ENCODE assay signal across 34 mouse cellular contexts in genomic region chr7:128000068-128000950, GRCm38 (mm10). TPM values are rescaled to one million over a fixed set of nuclear protein-coding genes. Genes with fewer than 3 reads are reported as not detected.
DNase-seq lines count a peak whose midpoint lies in the region; TF ChIP-seq lines count a peak whose summit lies in the region.
"Had no signal": no experiment of that assay in that cellular context is flagged by ENCODE, and none has a peak within 500 bp of the region (broad histone marks: within the 10 kb centered on the region; RNA-seq: fewer than 3 reads in every experiment).

No protein-coding gene starts in this region.

- H3K4me3 ChIP-seq in heart, embryonic 10.5 days: no peak overlapping the region
- no peak overlapping the region for H3K4me3 ChIP-seq in MEL (ENCODE audit: control insufficient read depth in 1 of 2, insufficient read depth in 1 of 2, low read depth in 2 of 2, low read length in 2 of 2)
- no peak overlapping the region for H3K4me3 ChIP-seq in embryonic fibroblast, embryonic 13.5 days (ENCODE audit: insufficient read depth, low read length)
- H3K4me3 ChIP-seq: embryonic facial prominence, embryonic 10.5 days; embryonic facial prominence, embryonic 15.5 days; forebrain, embryonic 13.5 days; heart, embryonic 13.5 days; layer of hippocampus, adult 2 months; lung, embryonic 15.5 days; megakaryocyte, embryonic 14.5 days; midbrain, embryonic 13.5 days had no signal

- no peak for TF ChIP-seq RAD21 in MEL (IDR thresholded peaks at IDR 0.05; ENCODE audit: low read depth, low read length)

- H3K36me3 ChIP-seq in heart, embryonic 10.5 days: no peaks in the 10 kb centered on the region
- peaks cover 0 to 16% of the 10 kb centered on the region in 2 experiments; a peak in 2 of 4 replicates for H3K36me3 ChIP-seq in MEL (ENCODE audit: control insufficient read depth in 1 of 2, insufficient read depth in 2 of 2, low read length in 2 of 2)
- H3K36me3 ChIP-seq: embryonic facial prominence, embryonic 15.5 days; heart, embryonic 13.5 days; lung, embryonic 15.5 days; midbrain, embryonic 13.5 days had no signal

- TF ChIP-seq POLR2A in MEL (IDR thresholded peaks at IDR 0.05; ENCODE audit: control insufficient read depth in 1 of 2, insufficient read depth in 1 of 2, low read depth in 1 of 2, low read length in 2 of 2, poor library complexity in 1 of 2): no peak
- TF ChIP-seq POLR2A in embryonic fibroblast, embryonic 13.5 days (IDR thresholded peaks at IDR 0.05; ENCODE audit: low read depth, low read length): no peak

- H3K79me2 ChIP-seq in MEL (ENCODE audit: control insufficient read depth, insufficient read depth, low read length, poor library complexity): no peaks in the 10 kb centered on the region

- peaks cover 16% of the 10 kb centered on the region; the same call in 1 of the 2 replicates for H3K27me3 ChIP-seq in heart, embryonic 10.5 days (ENCODE audit: insufficient read depth, poor library complexity, severe bottlenecking)
- H3K27me3 ChIP-seq in MEL (ENCODE audit: control insufficient read depth in 1 of 2, insufficient read depth in 2 of 2, low read length in 2 of 2): no peaks in the 10 kb centered on the region
- H3K27me3 ChIP-seq: CH12.LX; embryonic facial prominence, embryonic 15.5 days had no signal

- H3K9me3 ChIP-seq in heart, embryonic 10.5 days: no peaks in the 10 kb centered on the region
- no peaks in the 10 kb centered on the region for H3K9me3 ChIP-seq in MEL (replicated peaks; ENCODE audit: insufficient read depth, low read length)
- H3K9me3 ChIP-seq: embryonic facial prominence, embryonic 10.5 days; embryonic facial prominence, embryonic 15.5 days; forebrain, embryonic 13.5 days; heart, embryonic 13.5 days; lung, embryonic 15.5 days; midbrain, embryonic 13.5 days had no signal

- peaks cover 28% of the 10 kb centered on the region for H3K4me1 ChIP-seq in heart, embryonic 10.5 days
- peaks cover 0 to 17% of the 10 kb centered on the region in 2 experiments; a peak in 2 of 4 replicates for H3K4me1 ChIP-seq in MEL (ENCODE audit: control insufficient read depth in 1 of 2, insufficient read depth in 2 of 2, low read length in 2 of 2)
- peaks cover 5% of the 10 kb centered on the region; the same call in 1 of the 2 replicates for H3K4me1 ChIP-seq in embryonic fibroblast, embryonic 13.5 days (ENCODE audit: control insufficient read depth, insufficient read depth, low read length)

- no peak overlapping the region for H3K9ac ChIP-seq in MEL (ENCODE audit: control insufficient read depth, low read depth, low read length, poor library complexity, severe bottlenecking)
- H3K9ac ChIP-seq: embryonic facial prominence, embryonic 15.5 days; forebrain, embryonic 13.5 days; heart, embryonic 13.5 days; liver, embryonic 14.5 days; lung, embryonic 15.5 days; midbrain, embryonic 13.5 days had no signal

- no peak for TF ChIP-seq CTCF in MEL (IDR thresholded peaks at IDR 0.05 in 2 of 3, conservative IDR thresholded peaks at IDR 0.05 in 1 of 3; ENCODE audit: control insufficient read depth in 1 of 3, insufficient read depth in 1 of 3, low read depth in 2 of 3, low read length in 3 of 3, poor library complexity in 1 of 3, severe bottlenecking in 1 of 3)
- no peak for TF ChIP-seq CTCF in embryonic fibroblast, embryonic 13.5 days (IDR thresholded peaks at IDR 0.05; ENCODE audit: borderline replicate concordance, insufficient read depth, low read length)

- 70% methylated on average over 1 of the region's 1 CpGs for WGBS in heart, embryonic 10.5 days

- DNase-seq in adrenal gland, adult (ENCODE audit: inconsistent age in 2 of 2, low spot score in 1 of 2): peak; percentile 45 to 77
- no peak for DNase-seq in adrenal gland, adult 18-20 months (ENCODE audit: low spot score in 2 of 2)
- peak; percentile 38 to 47 for DNase-seq in heart, postnatal 10 days
- no peak for DNase-seq in heart, embryonic 10.5 days (ENCODE audit: low spot score)
- peak; percentile 48 for DNase-seq in MEL (ENCODE audit: low read depth, low spot score)
- DNase-seq in embryo, embryonic 11 days: no peak
- DNase-seq in layer of hippocampus, postnatal 25 days (ENCODE audit: extremely low spot score in 1 of 2, low spot score in 1 of 2): no peak
- DNase-seq: cerebellum, postnatal 14 days; gastrocnemius, postnatal 25 days; heart, postnatal 14 days; kidney, adult 2 months; kidney, postnatal 36 days; left cerebral cortex, postnatal 4 days; lung, postnatal 36 days; right cerebral cortex, postnatal 25 days; spleen, adult 18-20 months; thymus, adult 18-20 months; thymus, postnatal 25 days had no signal

- peak; percentile 48 to 66; a peak in 2 of 4 replicates for TF ChIP-seq EP300 in MEL (IDR thresholded peaks at IDR 0.05; ENCODE audit: low read depth in 1 of 2, low read length in 2 of 2)

- no peak overlapping the region for H3K27ac ChIP-seq in heart, embryonic 10.5 days
- H3K27ac ChIP-seq in MEL (ENCODE audit: control insufficient read depth, low read depth, low read length): no peak overlapping the region
- H3K27ac ChIP-seq in embryonic fibroblast, embryonic 13.5 days (ENCODE audit: insufficient read depth, low read length): peak overlapping the region; percentile 66; the same call in 1 of the 2 replicates
- H3K27ac ChIP-seq: embryonic facial prominence, embryonic 10.5 days; embryonic facial prominence, embryonic 15.5 days; forebrain, embryonic 13.5 days; heart, embryonic 13.5 days; layer of hippocampus, adult 2 months; liver, embryonic 14.5 days; lung, embryonic 15.5 days; midbrain, embryonic 13.5 days; stomach, postnatal 0 days had no signal

- intact Hi-C loops in heart, postnatal 10 days (cut with DNase I): no loop called here

TF ChIP-seq in MEL, 35 proteins besides CTCF, POLR2A, EP300 and RAD21 (continues in another document):
- no peak for TF ChIP-seq POLR2AphosphoS5 (IDR thresholded peaks at IDR 0.05; ENCODE audit: borderline replicate concordance, low read depth, low read length)
- peak; percentile 76; the same call in 1 of the 2 replicates for TF ChIP-seq GATA1 (IDR thresholded peaks at IDR 0.05; ENCODE audit: low read depth, low read length)
- TF ChIP-seq RCOR1 (IDR thresholded peaks at IDR 0.05; ENCODE audit: low read depth, low read length): no peak
- no peak for TF ChIP-seq TBP (IDR thresholded peaks at IDR 0.05; ENCODE audit: low read depth, low read length)
- TF ChIP-seq UBTF (IDR thresholded peaks at IDR 0.05; ENCODE audit: borderline replicate concordance, insufficient read depth, low read depth, low read length): no peak
- TF ChIP-seq TAL1 (IDR thresholded peaks at IDR 0.05; ENCODE audit: low read length): peak; percentile 61
- TF ChIP-seq ZKSCAN1 (IDR thresholded peaks at IDR 0.05; ENCODE audit: low read depth, low read length): no peak
- TF ChIP-seq ZMIZ1 (IDR thresholded peaks at IDR 0.05; ENCODE audit: low read depth, low read length): no peak
- TF ChIP-seq ZC3H11A (IDR thresholded peaks at IDR 0.05; ENCODE audit: low read depth, low read length): no peak
- peak; percentile 65; the same call in 1 of the 2 replicates for TF ChIP-seq MYC (IDR thresholded peaks at IDR 0.05; ENCODE audit: low read depth, low read length)
- TF ChIP-seq NELFE (IDR thresholded peaks at IDR 0.05; ENCODE audit: low read depth, low read length): no peak
- peak; percentile 52 for TF ChIP-seq ETS1 (IDR thresholded peaks at IDR 0.05; ENCODE audit: low read depth, low read length)
- TF ChIP-seq POLR2AphosphoS2 (IDR thresholded peaks at IDR 0.05; ENCODE audit: low read length): peak; percentile 65
- TF ChIP-seq SMC3 (IDR thresholded peaks at IDR 0.05; ENCODE audit: low read depth, low read length): no peak

RNA-seq across cellular contexts. Expression of gene Trim72, which starts 3.4 kb away (rescaled TPM):
- total RNA-seq in adrenal gland, adult 18-20 months (2021): under 1 TPM in 1 of 2 experiments, not detected in 1; 0.29 TPM
- 100 to 1,000 TPM; 144 to 159 TPM for total RNA-seq in heart, postnatal 10 days (2021)
- polyA plus RNA-seq in heart, embryonic 10.5 days (2016; fragmentation: Nextera tagmentation; extraction: Ambion mirVana): 0.40 and 1.2 TPM in 2 replicates
- total RNA-seq in MEL (2012; rRNA removed): 0.13 and 0.19 TPM in 2 replicates
- under 1 TPM in 1 of 2 experiments, not detected in 1; 0.14 TPM for polyA plus RNA-seq in MEL (2012; ENCODE audit: insufficient read depth in 1 of 2, insufficient read length in 2 of 2, low read depth in 1 of 2, low replicate concordance in 2 of 2, missing spikeins in 1 of 2)
- not detected in 2 replicates for polyA plus RNA-seq in embryonic fibroblast, embryonic 13.5 days (2011; ENCODE audit: insufficient read length, low read depth, missing spikeins)
- under 1 TPM; 0.21 to 0.25 TPM for total RNA-seq in layer of hippocampus, postnatal 25 days (2021)
- total RNA-seq: monocyte, adult 5-6 weeks had no signal
- polyA plus RNA-seq: embryonic facial prominence, embryonic 10.5 days; forebrain, embryonic 13.5 days; hindbrain, embryonic 11.5 days; hindbrain, embryonic 16.5 days; midbrain, embryonic 13.5 days; neural tube, embryonic 11.5 days had no signal

RNA-seq across cellular contexts. Expression of gene Pycard, which starts 6.6 kb away (rescaled TPM):
- total RNA-seq in adrenal gland, adult 18-20 months (2021): 1 to 10 TPM in 1 of 2 experiments, under 1 TPM in 1; 0.83 to 3.7 TPM
- total RNA-seq in heart, postnatal 10 days (2021): 10 to 100 TPM; 14.2 to 21.0 TPM
- polyA plus RNA-seq in heart, embryonic 10.5 days (2016; fragmentation: Nextera tagmentation; extraction: Ambion mirVana): 27.8 and 35.5 TPM in 2 replicates
- 0.10 and 0.12 TPM in 2 replicates for total RNA-seq in MEL (2012; rRNA removed)
- under 1 TPM in 1 of 2 experiments, not detected in 1; 0.24 TPM for polyA plus RNA-seq in MEL (2012; ENCODE audit: insufficient read depth in 1 of 2, insufficient read length in 2 of 2, low read depth in 1 of 2, low replicate concordance in 2 of 2, missing spikeins in 1 of 2)
- polyA plus RNA-seq in embryonic fibroblast, embryonic 13.5 days (2011; ENCODE audit: insufficient read length, low read depth, missing spikeins): 1.0 and 1.5 TPM in 2 replicates
- total RNA-seq in layer of hippocampus, postnatal 25 days (2021): 1 to 10 TPM; 1.4 to 3.4 TPM

RNA-seq across cellular contexts. Expression of gene Fus, which starts 33.1 kb away (rescaled TPM):
- 100 to 1,000 TPM; 150 to 153 TPM for total RNA-seq in adrenal gland, adult 18-20 months (2021)
- 100 to 1,000 TPM; 297 to 307 TPM for total RNA-seq in heart, postnatal 10 days (2021)
- polyA plus RNA-seq in heart, embryonic 10.5 days (2016; fragmentation: Nextera tagmentation; extraction: Ambion mirVana): 280 and 362 TPM in 2 replicates
- 49.7 and 60.5 TPM in 2 replicates for total RNA-seq in MEL (2012; rRNA removed)
- 100 to 1,000 TPM; 346 to 848 TPM for polyA plus RNA-seq in MEL (2012; ENCODE audit: insufficient read depth in 1 of 2, insufficient read length in 2 of 2, low read depth in 1 of 2, low replicate concordance in 2 of 2, missing spikeins in 1 of 2)
- polyA plus RNA-seq in embryonic fibroblast, embryonic 13.5 days (2011; ENCODE audit: insufficient read length, low read depth, missing spikeins): 861 and 978 TPM in 2 replicates
- total RNA-seq in layer of hippocampus, postnatal 25 days (2021): 100 to 1,000 TPM; 270 to 376 TPM

RNA-seq across cellular contexts. Expression of gene Prss36, which starts 53.8 kb away (rescaled TPM):
- 10 to 100 TPM in 1 of 2 experiments, 1 to 10 TPM in 1; 6.2 to 11.4 TPM for total RNA-seq in adrenal gland, adult 18-20 months (2021)
- 1 to 10 TPM; 5.0 to 6.6 TPM for total RNA-seq in heart, postnatal 10 days (2021)
- polyA plus RNA-seq in heart, embryonic 10.5 days (2016; fragmentation: Nextera tagmentation; extraction: Ambion mirVana): 10.9 and 13.0 TPM in 2 replicates
- total RNA-seq in MEL (2012; rRNA removed): 1.7 and 1.9 TPM in 2 replicates
- 1 to 10 TPM in 1 of 2 experiments, not detected in 1; 5.1 TPM for polyA plus RNA-seq in MEL (2012; ENCODE audit: insufficient read depth in 1 of 2, insufficient read length in 2 of 2, low read depth in 1 of 2, low replicate concordance in 2 of 2, missing spikeins in 1 of 2)
- polyA plus RNA-seq in embryonic fibroblast, embryonic 13.5 days (2011; ENCODE audit: insufficient read length, low read depth, missing spikeins): 6.8 and 7.1 TPM in 2 replicates
- total RNA-seq in layer of hippocampus, postnatal 25 days (2021): 10 to 100 TPM; 10.6 to 13.5 TPM
- total RNA-seq: monocyte, adult 5-6 weeks had no signal

Comparison
In these comparisons a context has a peak if more than half of its experiments do, and no peak if none do; other contexts are left out.
1. DNase-seq: peak in adrenal gland, adult (2 of 2), heart, postnatal 10 days (2 of 2) and MEL (single experiment); none in adrenal gland, adult 18-20 months (0 of 2), heart, embryonic 10.5 days (single experiment), embryo, embryonic 11 days (single experiment) and layer of hippocampus, postnatal 25 days (0 of 2).
2. RNA of gene Trim72, which starts 3.4 kb away (total RNA-seq): 144 to 159 TPM in heart, postnatal 10 days; 0.29 TPM in adrenal gland, adult 18-20 months, 0.21 to 0.25 TPM in layer of hippocampus, postnatal 25 days and 0.13 to 0.19 TPM in MEL; every median in the first group is over 100 times any median in the second.